Mouse (Mus musculus) kidney, postnatal 4 days (tissue): ENCODE results near the gene Vstm2l.

Experiments
- DNase-seq, 2 experiments: peaks; one replicate each; pipeline ENCODE4 v3.0.0; 2021; ENCODE audit warnings: mixed read lengths in 2 of 2

Vstm2l gene

GRCm38 (mm10) chr2:157914105-157914764 lies at the start of gene Vstm2l:
TSS of gene Vstm2l (plus strand) at chr2:157914653.
- DNase-seq: peak; percentile 45 to 57

GRCm38 (mm10) chr2:157867126-157867525 lies 47.3 kb upstream of the Vstm2l start:
- DNase-seq: no peak

- DNase-seq: no peak
Observed at GRCm38 (mm10) chr2:157870247-157870646, 44.2 kb upstream of the Vstm2l start.

- no peak for DNase-seq
Observed at GRCm38 (mm10) chr2:157873223-157873622, 41.2 kb upstream of the Vstm2l start.

- DNase-seq: no peak
Observed at GRCm38 (mm10) chr2:157873691-157874090, 40.8 kb upstream of the Vstm2l start.

GRCm38 (mm10) chr2:157875111-157875510 lies 39.3 kb upstream of the Vstm2l start:
- no peak for DNase-seq

GRCm38 (mm10) chr2:157877394-157877793 lies 37.1 kb upstream of the Vstm2l start:
- no peak for DNase-seq

- no peak for DNase-seq
Observed at GRCm38 (mm10) chr2:157877967-157878366, 36.5 kb upstream of the Vstm2l start.

- no peak for DNase-seq
Observed at GRCm38 (mm10) chr2:157881939-157882338, 32.5 kb upstream of the Vstm2l start.

GRCm38 (mm10) chr2:157887275-157888025 lies 27.0 kb upstream of the Vstm2l start:
- peak; percentile 53 to 67 for DNase-seq

GRCm38 (mm10) chr2:157891166-157891565 lies 23.3 kb upstream of the Vstm2l start:
- DNase-seq: no peak

GRCm38 (mm10) chr2:157897131-157897530 lies 17.3 kb upstream of the Vstm2l start:
- no peak for DNase-seq

- peak; percentile 96 for DNase-seq
Observed at GRCm38 (mm10) chr2:157913204-157913636, 1.2 kb upstream of the Vstm2l start.

- DNase-seq: no peak
Observed at GRCm38 (mm10) chr2:157913705-157914104, 748 bp upstream of the Vstm2l start.

- peak in 1 of 2 experiments; percentile 7 for DNase-seq
Observed at GRCm38 (mm10) chr2:157914889-157915517, 550 bp downstream of the Vstm2l start.

GRCm38 (mm10) chr2:157918529-157918928 lies 4.1 kb downstream of the Vstm2l start:
- DNase-seq: no peak

GRCm38 (mm10) chr2:157921551-157921950 lies 7.1 kb downstream of the Vstm2l start:
- DNase-seq: no peak

GRCm38 (mm10) chr2:157923406-157923805 lies 9.0 kb downstream of the Vstm2l start:
- DNase-seq: no peak

- peak; percentile 48 to 59 for DNase-seq
Observed at GRCm38 (mm10) chr2:157924504-157924903, 10.1 kb downstream of the Vstm2l start.

- DNase-seq: no peak
Observed at GRCm38 (mm10) chr2:157926502-157926901, 12.0 kb downstream of the Vstm2l start.

GRCm38 (mm10) chr2:157926927-157927326 lies 12.5 kb downstream of the Vstm2l start:
- no peak for DNase-seq

GRCm38 (mm10) chr2:157927397-157927796 lies 12.9 kb downstream of the Vstm2l start:
- DNase-seq: no peak

GRCm38 (mm10) chr2:157927815-157928214 lies 13.4 kb downstream of the Vstm2l start:
- no peak for DNase-seq

- peak; percentile 30 to 53 for DNase-seq
Observed at GRCm38 (mm10) chr2:157932655-157933054, 18.2 kb downstream of the Vstm2l start.
